Mouse (Mus musculus): Measurements from ENCODE around the gene Ptx4. TPM values are rescaled to one million over a fixed set of nuclear protein-coding genes. Genes with fewer than 3 reads are reported as not detected.
"Not testable (repeated sequence)": the region's sequence is repeated elsewhere in the genome, so short reads cannot be mapped to it uniquely, and the experiment has no call there.

Ptx4 gene
- polyA plus RNA-seq, 1 experiment: not detected

DNA sequence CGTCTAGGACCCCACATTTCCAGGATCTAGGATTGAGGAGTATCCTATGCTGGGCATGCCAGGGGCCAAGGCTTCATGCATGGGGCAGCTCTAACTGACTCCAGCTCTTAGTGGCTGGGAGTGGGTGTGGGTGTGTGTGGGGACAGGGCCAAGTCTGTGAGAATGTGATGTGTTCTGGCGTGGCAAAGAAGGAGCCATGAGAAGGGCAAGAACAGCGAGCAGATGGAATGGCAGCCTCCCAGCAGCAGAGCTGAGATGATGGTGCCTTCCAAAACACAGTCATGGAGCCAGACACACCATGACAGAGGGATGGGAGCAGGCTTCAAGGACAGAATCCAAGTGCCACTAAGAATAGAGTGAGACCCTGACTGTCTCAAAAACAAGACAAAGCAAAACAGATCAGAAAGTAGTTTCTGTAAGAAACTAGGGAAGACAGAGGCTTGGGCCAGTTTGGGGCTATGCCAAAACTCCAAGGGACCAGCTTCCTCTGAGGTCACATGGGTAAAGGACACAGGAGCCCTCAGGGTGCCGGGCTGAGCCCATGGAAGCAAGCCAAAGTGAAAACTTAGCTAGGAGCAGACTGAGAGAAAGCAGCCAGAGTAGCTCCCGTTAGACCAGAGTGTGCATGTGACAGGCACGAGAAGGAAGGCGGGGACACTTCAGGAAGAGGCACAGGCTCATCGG lies 8.7 kb upstream of the Ptx4 start:
- H3K27ac ChIP-seq (ENCODE audit: insufficient read depth, low read depth, low read length): no peak overlapping the region
- 56% methylated on average over 8 of the region's 8 CpGs for WGBS

DNA sequence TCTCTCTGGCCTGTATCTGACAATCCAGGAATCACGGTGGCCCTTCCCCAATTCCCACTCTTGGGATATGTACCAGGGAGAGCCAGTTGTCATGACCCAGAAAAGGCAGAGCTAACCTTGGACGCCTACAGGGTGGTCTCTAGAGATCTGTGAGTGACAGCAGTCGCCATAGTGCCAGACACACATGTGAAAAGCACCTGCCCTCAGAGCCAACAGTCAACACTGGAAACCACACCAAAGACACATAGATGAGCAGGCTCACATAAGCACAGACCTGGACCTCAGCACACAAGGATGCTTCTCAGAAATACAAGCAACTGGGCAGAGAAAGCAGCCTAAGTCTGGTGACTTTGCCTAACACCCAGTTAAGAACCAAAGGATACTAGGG lies 8.1 kb upstream of the Ptx4 start:
- WGBS: 69% methylated on average over 3 of the region's 3 CpGs
- peaks cover 10% of the 10 kb centered on the region for H3K4me1 ChIP-seq (ENCODE audit: control insufficient read depth, insufficient read depth, low read length)
- no peak overlapping the region for H3K27ac ChIP-seq (ENCODE audit: insufficient read depth, low read depth, low read length)
- no peak for TF ChIP-seq POLR2A (IDR thresholded peaks at IDR 0.05; ENCODE audit: insufficient read depth, low read depth, low read length)
- H3K4me3 ChIP-seq (ENCODE audit: insufficient read depth, low read depth, low read length): no peak overlapping the region

More for the DNA sequence above, 8.7 kb upstream of the Ptx4 start:
- H3K4me1 ChIP-seq (ENCODE audit: control insufficient read depth, insufficient read depth, low read length): peaks cover 10% of the 10 kb centered on the region
- H3K4me3 ChIP-seq (ENCODE audit: insufficient read depth, low read depth, low read length): no peak overlapping the region
- no peak for TF ChIP-seq CTCF (IDR thresholded peaks at IDR 0.05; ENCODE audit: insufficient read depth, low read depth, low read length)
- no peak for TF ChIP-seq POLR2A (IDR thresholded peaks at IDR 0.05; ENCODE audit: insufficient read depth, low read depth, low read length)

DNA sequence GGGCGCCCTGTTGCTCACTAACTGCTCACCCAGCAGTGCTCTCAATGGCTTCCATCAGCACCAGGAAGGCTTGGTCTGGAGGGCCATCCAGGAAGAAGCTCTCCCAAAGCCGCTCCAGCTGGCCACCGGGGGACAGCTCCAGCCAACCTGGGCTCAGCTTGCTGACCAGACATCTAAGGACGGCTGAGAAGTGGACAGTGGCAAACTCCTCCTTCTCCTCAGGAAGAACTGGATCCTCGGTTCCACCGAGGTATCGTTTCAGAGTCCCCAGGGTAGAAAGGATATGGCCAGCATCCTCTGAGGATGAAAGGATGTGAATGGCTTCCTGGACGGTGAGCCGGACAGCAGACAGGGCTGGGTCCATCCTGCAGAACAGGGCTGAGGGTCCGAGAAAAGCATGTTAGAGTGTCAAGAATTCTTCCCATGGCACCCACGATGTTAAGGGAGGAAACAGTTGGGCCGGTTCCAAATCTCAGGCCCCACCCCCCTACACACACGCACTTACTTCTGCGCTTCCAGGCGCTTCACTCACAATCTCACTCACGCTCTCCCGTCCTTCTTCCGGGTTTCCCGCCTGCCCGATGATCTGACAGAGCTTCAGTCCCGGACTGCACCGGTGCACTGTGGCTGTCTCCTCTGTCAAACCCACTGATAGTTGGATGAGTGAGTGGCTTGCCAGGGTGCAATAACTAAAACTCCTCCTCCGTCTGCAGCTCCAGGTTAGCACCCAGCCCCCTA lies 5.5 kb upstream of the Ptx4 start:
- Histone ChIP-seq H3K4me3 (ENCODE audit: insufficient read depth, low read depth, low read length) (peak overlapping the region; percentile 54), H3K4me1 (ENCODE audit: control insufficient read depth, insufficient read depth, low read length) (peaks cover 10% of the 10 kb centered on the region), H3K27ac (ENCODE audit: insufficient read depth, low read depth, low read length) (peak overlapping the region; percentile 67; the same call in 1 of the 2 replicates)
- 9% methylated on average over 23 of the region's 23 CpGs for WGBS
- TF ChIP-seq CTCF (IDR thresholded peaks at IDR 0.05; ENCODE audit: insufficient read depth, low read depth, low read length) (no peak), POLR2A (IDR thresholded peaks at IDR 0.05; ENCODE audit: insufficient read depth, low read depth, low read length) (no peak)

DNA sequence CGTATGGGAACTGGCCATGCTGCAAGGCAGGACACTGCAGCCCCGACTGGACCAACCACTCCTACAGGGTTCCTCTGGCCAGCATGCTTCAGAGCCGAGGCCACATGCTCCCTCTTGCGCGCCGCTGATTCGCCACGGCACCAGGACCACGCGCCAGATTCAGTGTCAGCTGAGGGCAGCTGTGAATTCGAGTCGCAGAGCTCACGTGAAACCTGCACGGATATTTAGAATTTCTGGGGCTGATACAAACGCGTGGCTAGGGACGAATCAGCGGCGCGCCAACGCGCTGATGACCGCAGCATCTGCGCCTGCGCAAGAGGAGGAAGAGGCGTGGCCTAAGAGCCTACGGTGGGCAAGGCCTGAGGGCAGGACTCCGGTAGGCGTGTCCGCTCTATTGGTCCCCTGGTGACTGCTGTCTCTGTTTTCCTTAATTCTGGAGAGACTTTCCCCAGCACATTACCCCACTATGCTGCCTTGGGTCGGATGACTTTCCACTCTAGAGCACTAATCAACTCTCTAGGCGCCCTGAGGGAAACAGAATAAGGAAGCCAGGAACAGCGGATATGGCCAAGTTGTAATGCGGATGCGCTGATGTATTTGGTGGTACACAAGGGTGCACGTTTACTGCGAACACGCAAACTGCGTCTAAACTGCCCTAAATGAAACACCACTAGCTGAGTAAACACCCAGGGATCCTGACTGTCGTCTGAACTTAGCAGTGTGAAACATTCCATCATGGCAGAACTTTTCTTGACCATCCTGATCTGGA lies 4.7 kb upstream of the Ptx4 start, which contains the start of gene Telo2:
Telo2 (minus strand) TSS at position 304 of the 769 bp plus-strand sequence.
- TF ChIP-seq CTCF (IDR thresholded peaks at IDR 0.05; ENCODE audit: insufficient read depth, low read depth, low read length): no peak
- TF ChIP-seq POLR2A (IDR thresholded peaks at IDR 0.05; ENCODE audit: insufficient read depth, low read depth, low read length): 0 out of 2 replicates have a peak, but pooled peaks have one; percentile 42
- H3K4me1 ChIP-seq (ENCODE audit: control insufficient read depth, insufficient read depth, low read length): peaks cover 10% of the 10 kb centered on the region
- peak within 1 kb of the TSS; percentile 67; the same call in 1 of the 2 replicates for H3K27ac ChIP-seq (ENCODE audit: insufficient read depth, low read depth, low read length)
- peak within 1 kb of the TSS; percentile 54 for H3K4me3 ChIP-seq (ENCODE audit: insufficient read depth, low read depth, low read length)
- 2% methylated on average over 40 of the region's 40 CpGs for WGBS

DNA sequence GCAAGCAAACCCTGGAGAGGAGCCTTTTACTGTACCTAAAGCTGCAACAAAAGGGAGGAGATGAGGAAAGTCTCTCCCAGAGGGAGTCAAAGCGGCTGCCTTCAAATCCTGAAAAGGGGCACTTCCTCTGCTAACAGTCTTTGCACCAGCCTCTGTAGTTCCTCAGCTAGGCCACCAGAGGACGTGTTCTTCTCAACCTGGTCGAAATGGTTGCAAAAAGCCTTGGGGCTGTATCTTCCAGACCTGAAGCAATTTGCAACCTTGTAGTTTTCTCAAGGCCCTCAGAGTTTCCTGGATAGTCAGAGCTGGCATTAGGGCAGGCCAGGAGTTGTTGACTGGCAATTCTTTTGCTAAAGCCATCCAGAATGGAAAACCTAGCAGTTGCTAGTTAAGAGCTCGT lies 3.3 kb upstream of the Ptx4 start:
- H3K27ac ChIP-seq (ENCODE audit: insufficient read depth, low read depth, low read length): no peak overlapping the region
- H3K4me1 ChIP-seq (ENCODE audit: control insufficient read depth, insufficient read depth, low read length): peaks cover 7% of the 10 kb centered on the region
- TF ChIP-seq CTCF (IDR thresholded peaks at IDR 0.05; ENCODE audit: insufficient read depth, low read depth, low read length) (no peak), POLR2A (IDR thresholded peaks at IDR 0.05; ENCODE audit: insufficient read depth, low read depth, low read length) (no peak)
- no peak overlapping the region for H3K4me3 ChIP-seq (ENCODE audit: insufficient read depth, low read depth, low read length)
- WGBS: 34% methylated on average over 4 of the region's 4 CpGs

DNA sequence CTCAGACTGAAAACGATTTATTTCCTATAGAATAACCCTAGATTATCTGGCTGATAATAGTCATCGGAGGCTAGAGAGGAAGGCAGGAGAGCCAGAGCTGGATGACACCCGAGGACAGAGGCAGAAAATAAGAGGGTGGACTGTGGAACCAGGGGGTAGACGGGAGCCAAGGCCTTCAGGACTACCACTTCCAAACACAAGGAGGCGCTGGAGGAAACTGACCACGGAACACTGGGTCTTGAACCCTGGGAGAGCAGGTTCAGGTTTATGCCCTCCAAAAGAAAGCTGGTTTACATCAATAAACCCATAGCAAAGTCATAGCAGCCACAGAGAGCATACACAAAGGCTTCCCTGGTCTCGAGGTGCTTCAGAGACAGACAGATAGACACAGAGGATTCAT lies 3.4 kb downstream of the Ptx4 start:
- no peak overlapping the region for H3K4me3 ChIP-seq (ENCODE audit: insufficient read depth, low read depth, low read length)
- H3K4me1 ChIP-seq (ENCODE audit: control insufficient read depth, insufficient read depth, low read length): no peaks in the 10 kb centered on the region
- no peak for TF ChIP-seq POLR2A (IDR thresholded peaks at IDR 0.05; ENCODE audit: insufficient read depth, low read depth, low read length)
- TF ChIP-seq CTCF (IDR thresholded peaks at IDR 0.05; ENCODE audit: insufficient read depth, low read depth, low read length): no peak
- no peak overlapping the region for H3K27ac ChIP-seq (ENCODE audit: insufficient read depth, low read depth, low read length)
- 31% methylated on average over 7 of the region's 7 CpGs for WGBS

DNA sequence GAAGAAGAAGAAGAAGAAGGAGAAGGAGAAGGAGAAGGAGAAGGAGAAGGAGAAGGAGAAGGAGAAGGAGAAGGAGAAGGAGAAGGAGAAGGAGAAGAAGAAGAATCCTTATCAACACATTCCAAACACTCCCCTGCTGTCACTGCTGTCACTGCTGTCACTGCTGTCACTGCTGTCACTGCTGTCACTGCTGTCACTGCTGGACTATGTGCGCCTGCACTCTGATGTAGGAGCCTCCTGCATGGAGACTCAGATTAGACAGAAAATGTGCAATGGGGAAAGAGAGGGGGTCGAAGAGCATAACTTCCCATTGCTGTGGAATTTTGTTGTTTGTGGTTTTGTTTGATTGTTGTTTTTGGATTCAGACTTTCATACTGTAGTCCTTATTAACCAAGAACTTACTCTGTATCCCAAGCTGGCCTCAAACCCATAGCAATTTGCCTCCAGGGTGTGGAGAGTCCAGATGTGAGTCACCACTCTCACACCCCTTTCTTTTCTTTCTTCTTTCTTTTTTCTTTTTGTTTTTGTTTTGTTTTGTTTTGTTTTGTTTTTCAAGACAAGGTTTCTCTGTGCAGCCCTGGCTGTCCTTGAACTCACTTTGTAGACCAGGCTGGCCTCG lies 5.0 kb downstream of the Ptx4 start:
- H3K27ac ChIP-seq (ENCODE audit: insufficient read depth, low read depth, low read length); H3K4me3 ChIP-seq (ENCODE audit: insufficient read depth, low read depth, low read length): not testable (repeated sequence)
- 67% methylated on average over 3 of the region's 3 CpGs for WGBS

DNA sequence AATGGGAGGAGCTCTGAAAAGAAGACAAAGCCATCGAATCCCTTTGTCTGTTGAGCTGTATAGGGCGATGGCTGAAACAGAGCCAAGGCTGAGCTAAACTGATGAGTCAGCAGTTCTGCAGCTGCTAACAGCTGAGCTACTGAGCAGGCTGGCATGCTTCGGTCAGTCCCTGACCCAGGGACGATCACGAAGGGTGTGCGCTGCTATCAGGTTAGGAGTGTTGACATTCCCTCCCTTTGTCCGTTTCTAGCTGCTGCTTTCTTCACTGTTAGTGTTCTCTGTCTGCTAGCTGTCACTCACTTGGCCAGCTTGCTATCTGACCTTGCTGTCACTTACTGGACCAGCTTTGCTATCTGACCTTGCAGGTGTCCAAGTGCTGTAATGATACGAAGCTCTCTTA lies 6.5 kb downstream of the Ptx4 start:
- Histone ChIP-seq H3K4me3 (ENCODE audit: insufficient read depth, low read depth, low read length) (no peak overlapping the region), H3K4me1 (ENCODE audit: control insufficient read depth, insufficient read depth, low read length) (no peaks in the 10 kb centered on the region), H3K27ac (ENCODE audit: insufficient read depth, low read depth, low read length) (no peak overlapping the region)
- WGBS: 42% methylated on average over 8 of the region's 8 CpGs
- no peak for TF ChIP-seq POLR2A (IDR thresholded peaks at IDR 0.05; ENCODE audit: insufficient read depth, low read depth, low read length)
- no peak for TF ChIP-seq CTCF (IDR thresholded peaks at IDR 0.05; ENCODE audit: insufficient read depth, low read depth, low read length)

More for the DNA sequence above, 5.0 kb downstream of the Ptx4 start:
- H3K4me1 ChIP-seq (ENCODE audit: control insufficient read depth, insufficient read depth, low read length): not testable (repeated sequence)
